ENCODE assay signal across 15 mouse cellular contexts in the genomic region with DNA sequence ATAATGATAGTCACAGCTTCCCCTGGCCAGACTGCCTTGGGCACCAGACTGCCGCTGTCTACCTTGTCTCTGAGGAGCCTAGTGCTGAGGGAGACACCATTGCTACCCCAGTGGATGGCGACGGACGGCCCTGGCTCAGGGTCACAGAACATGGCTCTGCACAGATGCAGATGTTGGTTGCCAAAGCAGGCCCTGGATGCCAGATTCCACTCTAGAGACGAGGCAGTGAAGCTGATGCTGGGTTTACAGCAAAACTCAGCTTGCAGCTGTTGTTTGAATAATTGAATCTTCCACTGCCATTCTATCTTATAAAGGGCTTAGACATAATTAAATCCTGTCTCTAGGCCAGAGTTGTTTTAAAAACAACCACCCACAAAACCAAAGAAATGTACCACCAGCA.
DNase-seq lines count a peak whose midpoint lies in the region; ATAC-seq and TF ChIP-seq lines count a peak whose summit lies in the region.
"Had no signal": no experiment of that assay in that cellular context is flagged by ENCODE, and none has a peak within 500 bp of the region (broad histone marks: within the 10 kb centered on the region; RNA-seq: fewer than 3 reads in every experiment).

No protein-coding gene starts in this region.

- no peaks in the 10 kb centered on the region for H3K9me3 ChIP-seq in midbrain, embryonic 11.5 days (ENCODE audit: control insufficient read depth, low read length)
- no peaks in the 10 kb centered on the region for H3K9me3 ChIP-seq in midbrain, embryonic 16.5 days (replicated peaks; ENCODE audit: control insufficient read depth, low read length, poor library complexity, severe bottlenecking)
- H3K9me3 ChIP-seq in heart, embryonic 13.5 days, result peaks cover 3% of the 10 kb centered on the region; the same call in 1 of the 2 replicates
- H3K9me3 ChIP-seq: embryonic facial prominence, embryonic 15.5 days; hindbrain, embryonic 13.5 days had no signal

- H3K27ac ChIP-seq in gastrocnemius, adult 2 months, result peak overlapping the region; percentile 38; the same call in 1 of the 2 replicates
- H3K27ac ChIP-seq in midbrain, embryonic 11.5 days (ENCODE audit: low read depth, low read length), result no peak overlapping the region
- no peak overlapping the region for H3K27ac ChIP-seq in midbrain, embryonic 16.5 days (ENCODE audit: low read length)
- peak overlapping the region; percentile 61 for H3K27ac ChIP-seq in heart, embryonic 13.5 days (replicated peaks)
- H3K27ac ChIP-seq: embryonic facial prominence, embryonic 15.5 days; hindbrain, embryonic 13.5 days; macrophage had no signal

- H3K4me3 ChIP-seq in gastrocnemius, adult 2 months, result no peak overlapping the region
- no peak overlapping the region for H3K4me3 ChIP-seq in midbrain, embryonic 11.5 days (ENCODE audit: low read depth, low read length)
- no peak overlapping the region for H3K4me3 ChIP-seq in midbrain, embryonic 16.5 days (ENCODE audit: low read depth, low read length)
- H3K4me3 ChIP-seq in heart, embryonic 13.5 days, result no peak overlapping the region
- H3K4me3 ChIP-seq: embryonic facial prominence, embryonic 15.5 days; hindbrain, embryonic 13.5 days had no signal

- WGBS in midbrain, embryonic 11.5 days, result 72% methylated on average over 5 of the region's 5 CpGs
- WGBS in midbrain, embryonic 16.5 days, result 68% methylated on average over 5 of the region's 5 CpGs
- 42% methylated on average over 5 of the region's 5 CpGs for WGBS in heart, embryonic 13.5 days

- H3K4me1 ChIP-seq in midbrain, embryonic 11.5 days (ENCODE audit: control insufficient read depth, insufficient read depth, low read length), result no peaks in the 10 kb centered on the region
- no peaks in the 10 kb centered on the region for H3K4me1 ChIP-seq in midbrain, embryonic 16.5 days (ENCODE audit: control insufficient read depth, insufficient read depth, low read length)
- H3K4me1 ChIP-seq in heart, embryonic 13.5 days, result peaks cover 30% of the 10 kb centered on the region

- DNase-seq in gastrocnemius, adult 2 months, result peak; percentile 39
- no peak for DNase-seq in gastrocnemius, adult 8-10 months (ENCODE audit: low spot score in 2 of 2)
- DNase-seq in midbrain, embryonic 11.5 days (ENCODE audit: low spot score, missing footprints), result peak; percentile 68
- peak; percentile 4 for DNase-seq in skeletal muscle tissue, adult 2 months (ENCODE audit: low read depth, low spot score)
- no peak for DNase-seq in layer of hippocampus, adult 9-10 months (ENCODE audit: low spot score)
- DNase-seq in frontal cortex, adult 2 months (ENCODE audit: extremely low spot score in 1 of 2, low spot score in 1 of 2), result no peak
- DNase-seq: adrenal gland, postnatal 10 days; cerebellum, adult 8-10 months; kidney, postnatal 25 days; thymus, adult 2 months had no signal

- H3K4me2 ChIP-seq in midbrain, embryonic 11.5 days, result no peak overlapping the region
- no peak overlapping the region for H3K4me2 ChIP-seq in midbrain, embryonic 16.5 days (ENCODE audit: low read length)
- H3K4me2 ChIP-seq in heart, embryonic 13.5 days, result no peak overlapping the region
- H3K4me2 ChIP-seq: embryonic facial prominence, embryonic 15.5 days; hindbrain, embryonic 13.5 days had no signal

- ATAC-seq in midbrain, embryonic 11.5 days (ENCODE audit: low FRiP score), result no peak
- no peak for ATAC-seq in midbrain, embryonic 16.5 days
- ATAC-seq in heart, embryonic 13.5 days (ENCODE audit: extremely low read depth, insufficient number of reproducible peaks, low FRiP score, low TSS enrichment), result no peak

- no peak for TF ChIP-seq CTCF in gastrocnemius, adult 2 months (IDR thresholded peaks at IDR 0.05)

- H3K27me3 ChIP-seq in midbrain, embryonic 11.5 days (ENCODE audit: control insufficient read depth, insufficient read depth, low read length), result no peaks in the 10 kb centered on the region
- no peaks in the 10 kb centered on the region for H3K27me3 ChIP-seq in midbrain, embryonic 16.5 days (ENCODE audit: control insufficient read depth, insufficient read depth, low read depth, low read length)
- H3K27me3 ChIP-seq in heart, embryonic 13.5 days (replicated peaks), result 0 out of 2 replicates have a peak, but pooled peaks cover 3% of the 10 kb centered on the region
- H3K27me3 ChIP-seq: embryonic facial prominence, embryonic 15.5 days; hindbrain, embryonic 13.5 days had no signal

- no peaks in the 10 kb centered on the region for H3K36me3 ChIP-seq in midbrain, embryonic 11.5 days (ENCODE audit: control insufficient read depth, insufficient read depth, low read length)
- H3K36me3 ChIP-seq in midbrain, embryonic 16.5 days (ENCODE audit: control insufficient read depth, insufficient read depth, low read length), result no peaks in the 10 kb centered on the region
- H3K36me3 ChIP-seq in heart, embryonic 13.5 days, result no peaks in the 10 kb centered on the region
- H3K36me3 ChIP-seq: embryonic facial prominence, embryonic 15.5 days; hindbrain, embryonic 13.5 days had no signal

- intact Hi-C loops in gastrocnemius, adult 2 months (cut with DNase I), result no loop called here

- H3K9ac ChIP-seq in midbrain, embryonic 11.5 days (ENCODE audit: low read length), result no peak overlapping the region
- H3K9ac ChIP-seq in midbrain, embryonic 16.5 days (ENCODE audit: low read depth, low read length), result no peak overlapping the region
- peak overlapping the region; percentile 63 for H3K9ac ChIP-seq in heart, embryonic 13.5 days
- H3K9ac ChIP-seq: embryonic facial prominence, embryonic 15.5 days; hindbrain, embryonic 13.5 days had no signal

Comparison
In these comparisons a context has a peak if more than half of its experiments do, and no peak if none do; other contexts are left out.
1. DNase-seq: peak in gastrocnemius, adult 2 months (single experiment), midbrain, embryonic 11.5 days (single experiment) and skeletal muscle tissue, adult 2 months (single experiment); none in gastrocnemius, adult 8-10 months (0 of 2), layer of hippocampus, adult 9-10 months (single experiment) and frontal cortex, adult 2 months (0 of 2).
2. H3K27ac ChIP-seq: peak in gastrocnemius, adult 2 months (single experiment) and heart, embryonic 13.5 days (single experiment); none in midbrain, embryonic 11.5 days (single experiment) and midbrain, embryonic 16.5 days (single experiment).